Mouse (Mus musculus): ENCODE data around the gene Drc1.

DNA sequence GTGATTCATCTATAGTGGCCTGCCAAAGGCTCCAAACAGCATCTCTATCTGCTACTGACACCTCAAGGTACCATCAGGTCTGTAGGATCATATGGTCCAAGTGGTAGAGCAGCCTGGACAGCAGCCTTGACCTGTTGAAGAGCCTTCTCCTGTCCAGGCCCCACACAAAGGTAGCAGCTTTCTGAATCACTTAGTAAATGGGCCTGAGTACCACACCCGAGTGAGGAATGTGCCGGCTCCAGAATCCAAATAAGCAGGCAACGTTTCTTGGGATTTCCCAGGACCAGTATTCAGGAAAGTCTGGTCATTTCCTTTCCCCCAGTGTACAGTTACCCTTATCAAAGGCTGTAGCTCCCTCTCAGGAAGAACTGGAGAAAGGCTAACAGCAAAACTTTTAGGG, 2.2 kb upstream of the Drc1 start:
- TF ChIP-seq MAX (IDR thresholded peaks at IDR 0.05) = no peak
- no peak for TF ChIP-seq CTCF (IDR thresholded peaks at IDR 0.05; ENCODE audit: control insufficient read depth, insufficient read depth, insufficient read length)
- no peak for TF ChIP-seq USF1 (IDR thresholded peaks at IDR 0.05; ENCODE audit: low read depth)
- TF ChIP-seq MYOG (IDR thresholded peaks at IDR 0.05; ENCODE audit: control insufficient read depth, extremely low read depth, insufficient read length) = no peak
- no peak for TF ChIP-seq CEBPB (IDR thresholded peaks at IDR 0.05; ENCODE audit: low read depth)
- TF ChIP-seq MYOD1 (IDR thresholded peaks at IDR 0.05; ENCODE audit: control insufficient read depth, insufficient read length, low read depth) = no peak
